Mouse (Mus musculus): ENCODE measurements around the gene Foxg1.

DNA sequence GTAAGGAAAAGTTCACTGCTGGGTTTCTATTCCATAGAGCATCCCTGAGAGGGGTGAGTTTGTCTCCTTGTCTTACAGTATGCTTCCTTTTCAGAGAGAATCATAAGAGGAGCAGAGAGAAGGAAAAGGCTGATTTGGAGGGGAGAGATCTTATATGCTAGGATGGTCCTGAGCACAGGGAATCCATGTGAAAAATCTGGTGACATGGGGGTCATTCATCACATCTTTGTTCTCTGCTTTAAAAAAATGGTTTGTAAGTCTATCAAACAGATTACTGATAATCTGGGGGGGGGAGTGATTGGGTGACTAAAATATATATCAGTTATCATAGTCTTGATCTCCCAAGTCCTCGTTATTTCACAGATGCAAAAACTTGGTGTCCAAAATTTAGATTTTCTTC lies 14.3 kb downstream of the Foxg1 start:
- TF ChIP-seq CTCF (IDR thresholded peaks at IDR 0.05; ENCODE audit: borderline replicate concordance, insufficient read depth, low read depth, low read length): no peak
- no peak for TF ChIP-seq POLR2A (IDR thresholded peaks at IDR 0.05; ENCODE audit: borderline replicate concordance, insufficient read depth, low read length)
